In the genomic region with DNA sequence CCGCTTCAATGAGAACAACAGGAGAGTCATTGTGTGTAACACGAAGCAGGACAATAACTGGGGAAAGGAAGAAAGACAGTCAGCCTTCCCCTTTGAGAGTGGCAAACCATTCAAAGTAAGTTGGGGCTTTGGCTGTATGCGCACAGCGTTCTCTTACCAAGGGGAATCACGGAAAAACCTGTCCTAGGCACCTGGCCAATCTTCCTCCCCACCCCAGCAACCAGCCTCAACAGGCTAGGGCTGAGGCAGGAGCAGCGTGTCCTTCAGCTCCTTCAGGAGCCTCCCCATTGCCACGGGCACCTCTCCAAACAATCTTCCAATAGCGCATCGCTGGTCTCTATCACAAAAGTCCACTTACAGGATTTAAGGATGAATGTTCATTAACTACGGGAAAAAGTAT, we compare ENCODE assay signal across 16 mouse cellular contexts.
"Had no signal": no experiment of that assay in that cellular context is flagged by ENCODE, and none has a peak within 500 bp of the region (broad histone marks: within the 10 kb centered on the region; RNA-seq: fewer than 3 reads in every experiment).

No protein-coding gene starts in this region.

- H3K4me3 ChIP-seq: liver, embryonic 13.5 days; liver, embryonic 15.5 days; lung, embryonic 15.5 days; megakaryocyte, embryonic 14.5 days; midbrain, embryonic 13.5 days; midbrain, embryonic 15.5 days; neural tube, embryonic 12.5 days had no signal

- H3K27me3 ChIP-seq: liver, embryonic 13.5 days; liver, embryonic 15.5 days; lung, embryonic 15.5 days; megakaryocyte, embryonic 14.5 days; midbrain, embryonic 13.5 days; midbrain, embryonic 15.5 days; neural tube, embryonic 12.5 days had no signal

- H3K27ac ChIP-seq: liver, embryonic 13.5 days; liver, embryonic 15.5 days; lung, embryonic 15.5 days; midbrain, embryonic 13.5 days; midbrain, embryonic 15.5 days; neural tube, embryonic 12.5 days had no signal

- DNase-seq: liver, embryonic 13.5 days; liver, postnatal 0 days; lung, adult 2 months; lung, postnatal 14 days; lung, postnatal 36 days; right cerebral cortex, postnatal 14 days; spleen, adult 18-20 months; thymus, adult 18-20 months; thymus, postnatal 14 days; thymus, postnatal 36 days had no signal

- H3K9me3 ChIP-seq: liver, embryonic 13.5 days; liver, embryonic 15.5 days; lung, embryonic 15.5 days; midbrain, embryonic 13.5 days; midbrain, embryonic 15.5 days; neural tube, embryonic 12.5 days had no signal

- H3K36me3 ChIP-seq: midbrain, embryonic 15.5 days had no signal

- H3K4me1 ChIP-seq: liver, embryonic 13.5 days; liver, embryonic 15.5 days; lung, embryonic 15.5 days; midbrain, embryonic 13.5 days; midbrain, embryonic 15.5 days; neural tube, embryonic 12.5 days had no signal
